Mouse (Mus musculus): ENCODE measurements around the gene Slco1c1. TPM values are rescaled to one million over a fixed set of nuclear protein-coding genes. Genes with fewer than 3 reads are reported as not detected.

Slco1c1 gene
- polyA plus RNA-seq, 1 experiment from 2014 or later = 0.15 TPM

- DNase-seq (ENCODE audit: low spot score) (no peak), ATAC-seq (replicated peaks; ENCODE audit: insufficient number of reproducible peaks, low FRiP score, low TSS enrichment, low read depth) (no peak)
- no peak overlapping the region for H3K4me2 ChIP-seq (ENCODE audit: low read depth, low read length)
- no peaks in the 10 kb centered on the region for H3K27me3 ChIP-seq (ENCODE audit: control insufficient read depth, insufficient read depth, low read length)
- H3K9ac ChIP-seq (replicated peaks; ENCODE audit: low read length) = no peak overlapping the region
- H3K27ac ChIP-seq (replicated peaks; ENCODE audit: low read depth, low read length) = no peak overlapping the region
- no peak overlapping the region for H3K4me3 ChIP-seq (ENCODE audit: low read depth, low read length)
- no peaks in the 10 kb centered on the region for H3K4me1 ChIP-seq (ENCODE audit: control insufficient read depth, insufficient read depth, low read length)
- no peaks in the 10 kb centered on the region for H3K9me3 ChIP-seq (replicated peaks; ENCODE audit: control insufficient read depth, low read length)
- no peaks in the 10 kb centered on the region for H3K36me3 ChIP-seq (replicated peaks; ENCODE audit: control insufficient read depth, insufficient read depth, low read depth, low read length)
- 86% methylated on average over 2 of the region's 2 CpGs for WGBS
Observed at GRCm38 (mm10) chr6:141596081-141596480, 71.9 kb downstream of the Slco1c1 start.

- H3K4me3 ChIP-seq (ENCODE audit: low read depth, low read length) = no peak overlapping the region
- no peaks in the 10 kb centered on the region for H3K4me1 ChIP-seq (ENCODE audit: control insufficient read depth, insufficient read depth, low read length)
- 92% methylated on average over 2 of the region's 2 CpGs for WGBS
- H3K9ac ChIP-seq (replicated peaks; ENCODE audit: low read length) = no peak overlapping the region
- DNase-seq (ENCODE audit: low spot score) (no peak), ATAC-seq (replicated peaks; ENCODE audit: insufficient number of reproducible peaks, low FRiP score, low TSS enrichment, low read depth) (no peak)
- no peak overlapping the region for H3K27ac ChIP-seq (replicated peaks; ENCODE audit: low read depth, low read length)
- H3K9me3 ChIP-seq (replicated peaks; ENCODE audit: control insufficient read depth, low read length) = no peaks in the 10 kb centered on the region
- no peaks in the 10 kb centered on the region for H3K36me3 ChIP-seq (replicated peaks; ENCODE audit: control insufficient read depth, insufficient read depth, low read depth, low read length)
- H3K27me3 ChIP-seq (ENCODE audit: control insufficient read depth, insufficient read depth, low read length) = no peaks in the 10 kb centered on the region
- H3K4me2 ChIP-seq (ENCODE audit: low read depth, low read length) = no peak overlapping the region
Observed at GRCm38 (mm10) chr6:141597037-141597436, 72.9 kb downstream of the Slco1c1 start.

- Histone ChIP-seq H3K4me2 (ENCODE audit: low read depth, low read length) (no peak overlapping the region), H3K36me3 (replicated peaks; ENCODE audit: control insufficient read depth, insufficient read depth, low read depth, low read length) (no peaks in the 10 kb centered on the region), H3K4me1 (ENCODE audit: control insufficient read depth, insufficient read depth, low read length) (no peaks in the 10 kb centered on the region), H3K4me3 (ENCODE audit: low read depth, low read length) (no peak overlapping the region), H3K27ac (replicated peaks; ENCODE audit: low read depth, low read length) (no peak overlapping the region), H3K27me3 (ENCODE audit: control insufficient read depth, insufficient read depth, low read length) (no peaks in the 10 kb centered on the region), H3K9ac (replicated peaks; ENCODE audit: low read length) (no peak overlapping the region), H3K9me3 (replicated peaks; ENCODE audit: control insufficient read depth, low read length) (no peaks in the 10 kb centered on the region)
- ATAC-seq (replicated peaks; ENCODE audit: insufficient number of reproducible peaks, low FRiP score, low TSS enrichment, low read depth) (no peak), DNase-seq (ENCODE audit: low spot score) (no peak)
- WGBS = 68% methylated on average over 9 of the region's 9 CpGs
Observed at GRCm38 (mm10) chr6:141600940-141601339, 76.8 kb downstream of the Slco1c1 start.

- Histone ChIP-seq H3K9me3 (replicated peaks; ENCODE audit: control insufficient read depth, low read length) (no peaks in the 10 kb centered on the region), H3K4me3 (ENCODE audit: low read depth, low read length) (no peak overlapping the region), H3K9ac (replicated peaks; ENCODE audit: low read length) (no peak overlapping the region), H3K4me1 (ENCODE audit: control insufficient read depth, insufficient read depth, low read length) (no peaks in the 10 kb centered on the region), H3K27me3 (ENCODE audit: control insufficient read depth, insufficient read depth, low read length) (no peaks in the 10 kb centered on the region), H3K36me3 (replicated peaks; ENCODE audit: control insufficient read depth, insufficient read depth, low read depth, low read length) (no peaks in the 10 kb centered on the region), H3K4me2 (ENCODE audit: low read depth, low read length) (no peak overlapping the region), H3K27ac (replicated peaks; ENCODE audit: low read depth, low read length) (no peak overlapping the region)
- WGBS = 70% methylated on average over 2 of the region's 2 CpGs
- no peak for ATAC-seq (replicated peaks; ENCODE audit: insufficient number of reproducible peaks, low FRiP score, low TSS enrichment, low read depth)
- no peak for DNase-seq (ENCODE audit: low spot score)
Observed at GRCm38 (mm10) chr6:141610702-141611260, 86.6 kb downstream of the Slco1c1 start.

- Histone ChIP-seq H3K4me2 (ENCODE audit: low read depth, low read length) (no peak overlapping the region), H3K9ac (replicated peaks; ENCODE audit: low read length) (no peak overlapping the region), H3K36me3 (replicated peaks; ENCODE audit: control insufficient read depth, insufficient read depth, low read depth, low read length) (no peaks in the 10 kb centered on the region), H3K4me1 (ENCODE audit: control insufficient read depth, insufficient read depth, low read length) (no peaks in the 10 kb centered on the region), H3K4me3 (ENCODE audit: low read depth, low read length) (no peak overlapping the region), H3K27me3 (ENCODE audit: control insufficient read depth, insufficient read depth, low read length) (no peaks in the 10 kb centered on the region), H3K27ac (replicated peaks; ENCODE audit: low read depth, low read length) (no peak overlapping the region), H3K9me3 (replicated peaks; ENCODE audit: control insufficient read depth, low read length) (no peaks in the 10 kb centered on the region)
- ATAC-seq (replicated peaks; ENCODE audit: insufficient number of reproducible peaks, low FRiP score, low TSS enrichment, low read depth) = no peak
- DNase-seq (ENCODE audit: low spot score) = no peak
Observed at GRCm38 (mm10) chr6:141614017-141614416, 89.8 kb downstream of the Slco1c1 start.

- DNase-seq (ENCODE audit: low spot score) (no peak), ATAC-seq (replicated peaks; ENCODE audit: insufficient number of reproducible peaks, low FRiP score, low TSS enrichment, low read depth) (no peak)
- H3K4me3 ChIP-seq (ENCODE audit: low read depth, low read length) = no peak overlapping the region
- no peaks in the 10 kb centered on the region for H3K36me3 ChIP-seq (replicated peaks; ENCODE audit: control insufficient read depth, insufficient read depth, low read depth, low read length)
- no peaks in the 10 kb centered on the region for H3K9me3 ChIP-seq (replicated peaks; ENCODE audit: control insufficient read depth, low read length)
- H3K9ac ChIP-seq (replicated peaks; ENCODE audit: low read length) = no peak overlapping the region
- H3K4me1 ChIP-seq (ENCODE audit: control insufficient read depth, insufficient read depth, low read length) = no peaks in the 10 kb centered on the region
- no peaks in the 10 kb centered on the region for H3K27me3 ChIP-seq (ENCODE audit: control insufficient read depth, insufficient read depth, low read length)
- H3K27ac ChIP-seq (replicated peaks; ENCODE audit: low read depth, low read length) = no peak overlapping the region
- no peak overlapping the region for H3K4me2 ChIP-seq (ENCODE audit: low read depth, low read length)
- 86% methylated on average over 3 of the region's 3 CpGs for WGBS
Observed at GRCm38 (mm10) chr6:141615348-141615747, 91.2 kb downstream of the Slco1c1 start.

Other genes with a start within 250 kb of the Slco1c1 start
- not detected in 2 replicates for gene Slco1b2, start 105.2 kb downstream of the Slco1c1 start, polyA plus RNA-seq (2014; fragmentation: Nextera tagmentation; extraction: Ambion mirVana)
- not detected in 2 replicates for gene Gm5724, start 249.4 kb downstream of the Slco1c1 start, polyA plus RNA-seq (2014; fragmentation: Nextera tagmentation; extraction: Ambion mirVana)

All from embryonic facial prominence, embryonic 11.5 days (tissue).